Mouse (Mus musculus): ENCODE measurements at regions not wholly inside any gene's neighbourhood (a gene's known extent, or its start where the extent isn't known, plus 50 kb on each side); places are given as distances from the start of the nearest gene placed in this dataset.

DNA sequence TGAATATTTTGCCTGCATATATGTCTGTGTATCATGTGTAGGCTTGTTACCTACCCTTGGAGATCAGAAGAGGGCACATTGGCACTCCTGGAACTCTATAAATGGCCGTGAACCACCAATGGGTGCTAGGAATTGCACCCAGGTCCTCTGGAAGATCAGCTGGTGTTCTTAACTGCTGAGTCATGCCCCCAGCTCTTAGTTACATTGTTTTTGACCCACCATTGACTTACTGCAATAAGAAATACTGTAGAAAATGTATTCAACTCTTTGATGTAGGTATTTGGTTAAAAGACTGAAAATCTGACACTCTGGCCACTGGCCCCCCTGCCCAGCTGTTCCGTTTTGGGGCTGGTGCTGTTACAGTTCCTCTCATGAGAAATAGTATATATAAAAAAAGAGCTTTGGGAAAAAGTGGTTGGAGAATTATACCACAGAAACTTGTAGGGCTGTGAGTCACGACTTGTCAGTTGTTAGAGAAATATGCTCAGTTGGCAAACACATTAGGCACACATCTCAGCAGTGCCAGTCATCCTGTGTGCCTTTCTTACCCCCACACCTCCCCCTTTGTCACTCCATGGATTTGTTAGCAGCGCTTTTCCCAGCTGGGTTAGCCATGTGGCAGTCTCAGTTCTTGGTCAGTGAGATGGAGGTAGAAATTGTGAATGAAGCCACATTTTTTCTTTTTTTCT, 58.4 kb upstream of the Arhgap32 start:
- no peak overlapping the region for H3K9ac ChIP-seq
- 0 out of 2 replicates have a peak, but pooled peaks cover 3% of the 10 kb centered on the region for H3K4me1 ChIP-seq
- H3K9me3 ChIP-seq (replicated peaks), result no peaks in the 10 kb centered on the region
- H3K4me3 ChIP-seq (replicated peaks), result no peak overlapping the region
- 59% methylated on average over 4 of the region's 4 CpGs for WGBS
- H3K4me2 ChIP-seq (replicated peaks), result no peak overlapping the region
- ATAC-seq (ENCODE audit: insufficient number of reproducible peaks, low FRiP score, low TSS enrichment, low read depth), result no peak
- H3K36me3 ChIP-seq, result no peaks in the 10 kb centered on the region
- no peaks in the 10 kb centered on the region for H3K27me3 ChIP-seq
- H3K27ac ChIP-seq (replicated peaks), result no peak overlapping the region

DNA sequence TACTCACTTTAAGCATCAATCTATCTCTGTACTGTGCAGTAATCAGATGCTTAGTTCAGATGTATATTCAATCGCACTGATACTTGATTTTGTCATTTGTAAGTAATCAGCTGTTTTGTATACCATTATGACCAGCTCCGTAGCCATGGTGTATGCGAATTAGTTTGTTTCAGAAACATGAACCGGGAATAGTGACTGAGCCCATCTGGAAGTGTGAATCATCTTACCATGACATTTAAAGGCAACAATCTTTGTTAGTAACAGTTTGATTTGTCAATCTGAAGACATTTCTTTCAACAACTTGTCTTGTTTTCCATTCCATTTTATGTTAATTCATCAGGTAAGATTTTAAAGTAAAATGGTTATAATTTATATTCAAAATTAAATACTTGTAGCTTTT, 53.2 kb upstream of the Arhgap32 start:
- WGBS, result 69% methylated on average over 4 of the region's 4 CpGs
- Histone ChIP-seq H3K9me3 (replicated peaks) (no peaks in the 10 kb centered on the region), H3K27me3 (no peaks in the 10 kb centered on the region), H3K4me2 (replicated peaks) (no peak overlapping the region), H3K4me1 (no peaks in the 10 kb centered on the region), H3K36me3 (no peaks in the 10 kb centered on the region), H3K4me3 (replicated peaks) (no peak overlapping the region), H3K9ac (no peak overlapping the region), H3K27ac (replicated peaks) (no peak overlapping the region)
- no peak for ATAC-seq (ENCODE audit: insufficient number of reproducible peaks, low FRiP score, low TSS enrichment, low read depth)

DNA sequence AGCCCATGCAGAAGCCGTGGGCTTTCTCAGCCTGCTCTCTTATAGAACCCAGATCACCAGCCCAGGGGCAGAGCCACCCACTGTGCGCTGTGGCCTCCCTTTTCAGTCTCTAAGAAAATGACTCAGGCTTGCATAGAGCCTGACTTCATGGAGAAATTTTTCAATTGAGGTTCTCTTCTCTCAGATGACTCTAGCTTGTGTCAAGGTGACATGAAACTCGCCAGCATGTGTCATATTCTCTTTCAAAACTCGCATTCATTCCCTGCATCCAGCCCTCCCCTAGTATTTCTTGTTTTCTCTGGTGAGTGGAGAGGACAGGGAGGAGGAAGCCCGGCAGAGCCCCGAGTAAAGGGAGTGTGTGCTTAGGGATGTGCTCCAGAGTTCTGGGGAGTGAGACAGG, 52.4 kb upstream of the Arhgap32 start:
- H3K27ac ChIP-seq (replicated peaks), result no peak overlapping the region
- no peak overlapping the region for H3K4me2 ChIP-seq (replicated peaks)
- H3K9ac ChIP-seq, result no peak overlapping the region
- WGBS, result 53% methylated on average over 6 of the region's 6 CpGs
- H3K27me3 ChIP-seq, result no peaks in the 10 kb centered on the region
- no peaks in the 10 kb centered on the region for H3K9me3 ChIP-seq (replicated peaks)
- H3K4me3 ChIP-seq (replicated peaks), result no peak overlapping the region
- no peak for ATAC-seq (ENCODE audit: insufficient number of reproducible peaks, low FRiP score, low TSS enrichment, low read depth)
- no peaks in the 10 kb centered on the region for H3K36me3 ChIP-seq
- no peaks in the 10 kb centered on the region for H3K4me1 ChIP-seq

DNA sequence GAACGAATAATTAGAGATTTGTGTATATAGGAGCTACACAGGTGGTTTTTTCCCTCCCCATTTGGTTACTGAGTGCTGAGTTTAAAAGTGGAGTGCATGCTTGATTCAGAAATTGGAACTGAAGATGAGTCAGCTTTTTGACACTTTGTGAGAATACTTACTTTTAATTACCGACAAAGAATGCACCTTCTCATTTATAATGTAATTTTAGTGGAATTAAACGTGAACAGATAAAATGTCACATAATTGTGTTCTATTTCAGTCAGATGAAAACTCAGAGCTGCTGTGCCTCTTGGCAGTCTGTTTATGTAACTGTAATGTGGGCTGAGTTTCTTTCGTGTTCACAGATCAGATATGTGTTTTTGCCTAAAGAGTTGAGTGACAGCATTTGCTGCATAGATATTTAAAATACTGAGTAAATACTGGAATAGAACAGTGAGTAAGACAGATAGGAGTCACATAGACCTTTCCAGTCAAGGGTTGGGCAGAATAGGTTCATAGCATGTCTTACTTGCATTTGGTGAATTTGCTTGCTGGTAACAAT, 51.9 kb upstream of the Arhgap32 start:
- H3K4me2 ChIP-seq (replicated peaks), result no peak overlapping the region
- ATAC-seq (ENCODE audit: insufficient number of reproducible peaks, low FRiP score, low TSS enrichment, low read depth), result no peak
- H3K9ac ChIP-seq, result no peak overlapping the region
- no peaks in the 10 kb centered on the region for H3K36me3 ChIP-seq
- H3K4me3 ChIP-seq (replicated peaks), result no peak overlapping the region
- WGBS, result 61% methylated on average over 4 of the region's 4 CpGs
- no peak overlapping the region for H3K27ac ChIP-seq (replicated peaks)
- no peaks in the 10 kb centered on the region for H3K27me3 ChIP-seq
- H3K9me3 ChIP-seq (replicated peaks), result no peaks in the 10 kb centered on the region
- no peaks in the 10 kb centered on the region for H3K4me1 ChIP-seq
